Mouse (Mus musculus): ENCODE results near the gene G6pc3.

G6pc3 gene

GRCm38 (mm10) chr11:102241874-102242273 is 52.5 kb downstream of the G6pc3 start:
- no peak for DNase-seq (ENCODE audit: low spot score in 2 of 2)

Measured in heart, adult 9 months (tissue).